Mouse (Mus musculus): ENCODE results near the gene Gng7. TPM values are rescaled to one million over a fixed set of nuclear protein-coding genes. Genes with fewer than 3 reads are reported as not detected.
"Not testable (repeated sequence)": the region's sequence is repeated elsewhere in the genome, so short reads cannot be mapped to it uniquely, and the experiment has no call there.

The Gng7 gene
- 1.3 TPM in 2 replicates for polyA plus RNA-seq (2015; fragmentation: Nextera tagmentation; extraction: Ambion mirVana)

- no peak within 1 kb of the TSS for H3K27ac ChIP-seq (ENCODE audit: low read depth)
- 10% methylated on average over 31 of the region's 31 CpGs for WGBS (ENCODE audit: insufficient replicate concordance)
- DNase-seq (peak; percentile 97), ATAC-seq (peak; percentile 97)
- H3K36me3 ChIP-seq (replicated peaks; ENCODE audit: insufficient read depth, low read length), result no peaks in the 10 kb centered on the region
- H3K4me2 ChIP-seq (ENCODE audit: low read depth, low read length), result peak within 1 kb of the TSS; percentile 70
- H3K9ac ChIP-seq (replicated peaks), result peak within 1 kb of the TSS; percentile 32; the same call in 1 of the 2 replicates
- no peak for TF ChIP-seq CTCF (IDR thresholded peaks at IDR 0.05; ENCODE audit: low read depth)
- TF ChIP-seq EP300 (IDR thresholded peaks at IDR 0.05; ENCODE audit: low read depth), result no peak
- H3K4me1 ChIP-seq (ENCODE audit: insufficient read depth), result 0 out of 2 replicates have a peak, but pooled peaks cover 6% of the 10 kb centered on the region
- no peaks in the 10 kb centered on the region for H3K9me3 ChIP-seq (ENCODE audit: low read length)
- no peaks in the 10 kb centered on the region for H3K27me3 ChIP-seq (ENCODE audit: insufficient read depth, low read length)
- peak within 1 kb of the TSS; percentile 31; the same call in 1 of the 2 replicates for H3K4me3 ChIP-seq (ENCODE audit: low read depth, low read length)
These were observed at the start of gene Gng7 for GRCm38 (mm10) chr10:81014393-81015384. TSS of gene Gng7 (minus strand) at chr10:81014945.

DNA sequence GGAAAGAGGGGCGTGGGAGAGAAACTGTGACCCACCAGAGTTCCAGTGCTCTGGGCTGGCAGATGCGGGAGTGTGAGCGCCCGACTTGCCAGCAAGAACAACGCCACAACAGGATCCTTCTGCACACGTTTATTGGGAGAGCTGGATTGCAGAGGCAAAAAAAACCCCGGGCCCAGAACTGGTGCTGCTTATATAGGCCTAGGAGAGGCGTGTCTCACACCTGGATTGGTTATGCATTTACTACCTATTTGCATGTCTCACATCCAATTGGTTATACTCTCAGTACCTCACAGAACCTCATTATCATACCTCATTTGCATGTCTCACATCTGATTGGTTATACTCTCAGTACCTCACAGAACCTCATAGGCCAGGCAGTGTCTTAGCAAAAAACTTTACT is 49.8 kb upstream of the Gng7 start:
- not testable (repeated sequence) for H3K27ac ChIP-seq (ENCODE audit: low read depth); DNase-seq; H3K4me1 ChIP-seq (ENCODE audit: insufficient read depth); H3K4me3 ChIP-seq (ENCODE audit: low read depth, low read length); H3K9me3 ChIP-seq (ENCODE audit: low read length); ATAC-seq; H3K27me3 ChIP-seq (ENCODE audit: insufficient read depth, low read length); H3K36me3 ChIP-seq (replicated peaks; ENCODE audit: insufficient read depth, low read length); H3K4me2 ChIP-seq (ENCODE audit: low read depth, low read length); H3K9ac ChIP-seq (replicated peaks)
- WGBS (ENCODE audit: insufficient replicate concordance), result 80% methylated on average over 8 of the region's 8 CpGs

- H3K27ac ChIP-seq (ENCODE audit: low read depth), result no peak overlapping the region
- WGBS (ENCODE audit: insufficient replicate concordance), result 62% methylated on average over 4 of the region's 4 CpGs
- H3K9me3 ChIP-seq (ENCODE audit: low read length), result no peaks in the 10 kb centered on the region
- no peak overlapping the region for H3K4me3 ChIP-seq (ENCODE audit: low read depth, low read length)
- TF ChIP-seq CTCF (IDR thresholded peaks at IDR 0.05; ENCODE audit: low read depth) (no peak), EP300 (IDR thresholded peaks at IDR 0.05; ENCODE audit: low read depth) (no peak)
- H3K4me2 ChIP-seq (ENCODE audit: low read depth, low read length), result no peak overlapping the region
- H3K4me1 ChIP-seq (ENCODE audit: insufficient read depth), result peaks cover 10% of the 10 kb centered on the region
- ATAC-seq (no peak), DNase-seq (no peak)
- no peaks in the 10 kb centered on the region for H3K36me3 ChIP-seq (replicated peaks; ENCODE audit: insufficient read depth, low read length)
- no peak overlapping the region for H3K9ac ChIP-seq (replicated peaks)
- H3K27me3 ChIP-seq (ENCODE audit: insufficient read depth, low read length), result no peaks in the 10 kb centered on the region
These were observed 48.0 kb upstream of the Gng7 start for GRCm38 (mm10) chr10:81062710-81063109.

GRCm38 (mm10) chr10:81059603-81060543 is 45.1 kb upstream of the Gng7 start, which contains the start of gene Sgta:
TSS of gene Sgta (minus strand) at chr10:81060181.
- TF ChIP-seq CTCF (IDR thresholded peaks at IDR 0.05; ENCODE audit: low read depth) (no peak), EP300 (IDR thresholded peaks at IDR 0.05; ENCODE audit: low read depth) (no peak)
- H3K27me3 ChIP-seq (ENCODE audit: insufficient read depth, low read length), result no peaks in the 10 kb centered on the region
- no peaks in the 10 kb centered on the region for H3K9me3 ChIP-seq (ENCODE audit: low read length)
- peak within 1 kb of the TSS; percentile 86 for H3K9ac ChIP-seq (replicated peaks)
- H3K4me2 ChIP-seq (ENCODE audit: low read depth, low read length), result peak within 1 kb of the TSS; percentile 77
- peak within 1 kb of the TSS; percentile 56 for H3K27ac ChIP-seq (ENCODE audit: low read depth)
- H3K4me3 ChIP-seq (ENCODE audit: low read depth, low read length), result peak within 1 kb of the TSS; percentile 93
- peak; percentile 96 for DNase-seq
- H3K36me3 ChIP-seq (replicated peaks; ENCODE audit: insufficient read depth, low read length), result no peaks in the 10 kb centered on the region
- 0% methylated on average over 47 of the region's 48 CpGs for WGBS (ENCODE audit: insufficient replicate concordance)
- peaks cover 10% of the 10 kb centered on the region for H3K4me1 ChIP-seq (ENCODE audit: insufficient read depth)
- peak; percentile 90 for ATAC-seq

- Histone ChIP-seq H3K27me3 (ENCODE audit: insufficient read depth, low read length) (no peaks in the 10 kb centered on the region), H3K36me3 (replicated peaks; ENCODE audit: insufficient read depth, low read length) (no peaks in the 10 kb centered on the region), H3K9me3 (ENCODE audit: low read length) (no peaks in the 10 kb centered on the region), H3K9ac (replicated peaks) (no peak overlapping the region), H3K4me3 (ENCODE audit: low read depth, low read length) (no peak overlapping the region), H3K27ac (ENCODE audit: low read depth) (no peak overlapping the region), H3K4me1 (ENCODE audit: insufficient read depth) (peaks cover 10% of the 10 kb centered on the region), H3K4me2 (ENCODE audit: low read depth, low read length) (peak overlapping the region; percentile 77)
- TF ChIP-seq CTCF (IDR thresholded peaks at IDR 0.05; ENCODE audit: low read depth) (no peak), EP300 (IDR thresholded peaks at IDR 0.05; ENCODE audit: low read depth) (no peak)
- DNase-seq (no peak), ATAC-seq (no peak)
- 76% methylated on average over 6 of the region's 6 CpGs for WGBS (ENCODE audit: insufficient replicate concordance)
These were observed 44.2 kb upstream of the Gng7 start for GRCm38 (mm10) chr10:81058896-81059295.
